Comparison of ENCODE assay signal across 8 mouse cellular contexts in genomic region chr7:118855877-118856304, GRCm38 (mm10). TPM values are rescaled to one million over a fixed set of nuclear protein-coding genes. Genes with fewer than 3 reads are reported as not detected.
DNase-seq lines count a peak whose midpoint lies in the region; ATAC-seq and TF ChIP-seq lines count a peak whose summit lies in the region.

TSS of gene Knop1 (minus strand) at chr7:118856254.

- TF ChIP-seq CTCF in bone marrow macrophage, adult 2 months (IDR thresholded peaks at IDR 0.05; ENCODE audit: low read depth, low read length), result no peak

- peak; percentile 75 for ATAC-seq in lung, embryonic 15.5 days (ENCODE audit: borderline replicate concordance, extremely low read depth, low FRiP score, low TSS enrichment)
- ATAC-seq in midbrain, embryonic 13.5 days, result peak; percentile 89

- H3K27ac ChIP-seq in lung, embryonic 15.5 days, result peak within 1 kb of the TSS; percentile 63
- H3K27ac ChIP-seq in bone marrow macrophage, adult 2 months (ENCODE audit: insufficient read depth, low read depth, low read length), result peak within 1 kb of the TSS; percentile 17; the same call in 1 of the 2 replicates
- H3K27ac ChIP-seq in midbrain, embryonic 13.5 days, result peak within 1 kb of the TSS; percentile 81

- TF ChIP-seq POLR2A in bone marrow macrophage, adult 2 months (IDR thresholded peaks at IDR 0.05; ENCODE audit: borderline replicate concordance, low read depth, low read length), result no peak

- no peaks in the 10 kb centered on the region for H3K27me3 ChIP-seq in lung, embryonic 15.5 days
- H3K27me3 ChIP-seq in midbrain, embryonic 13.5 days, result no peaks in the 10 kb centered on the region

- H3K9ac ChIP-seq in lung, embryonic 15.5 days, result peak within 1 kb of the TSS; percentile 77
- H3K9ac ChIP-seq in midbrain, embryonic 13.5 days (replicated peaks), result peak within 1 kb of the TSS; percentile 80

- peak within 1 kb of the TSS; percentile 76 for H3K4me2 ChIP-seq in lung, embryonic 15.5 days
- peak within 1 kb of the TSS; percentile 95 for H3K4me2 ChIP-seq in midbrain, embryonic 13.5 days (replicated peaks)

- peaks cover 22% of the 10 kb centered on the region for H3K36me3 ChIP-seq in lung, embryonic 15.5 days
- H3K36me3 ChIP-seq in midbrain, embryonic 13.5 days, result peaks cover 29% of the 10 kb centered on the region

- DNase-seq in lung, postnatal 10 days, result no peak
- no peak for DNase-seq in gonadal fat pad, adult 2 months (ENCODE audit: low read depth)
- no peak for DNase-seq in layer of hippocampus, postnatal 14 days (ENCODE audit: low spot score in 2 of 2)
- DNase-seq in ovary, postnatal 14 days (ENCODE audit: low spot score), result no peak
- no peak for DNase-seq in cerebellum, adult 11 months

- no peaks in the 10 kb centered on the region for H3K9me3 ChIP-seq in lung, embryonic 15.5 days
- no peaks in the 10 kb centered on the region for H3K9me3 ChIP-seq in midbrain, embryonic 13.5 days

- under 1% methylated on average over 46 of the region's 46 CpGs for WGBS in lung, embryonic 15.5 days
- 0% methylated on average over 44 of the region's 46 CpGs for WGBS in midbrain, embryonic 13.5 days

- peak within 1 kb of the TSS; percentile 75 for H3K4me3 ChIP-seq in lung, embryonic 15.5 days
- peak within 1 kb of the TSS; percentile 89 for H3K4me3 ChIP-seq in bone marrow macrophage, adult 2 months (ENCODE audit: insufficient read depth, low read length)
- H3K4me3 ChIP-seq in midbrain, embryonic 13.5 days (replicated peaks), result peak within 1 kb of the TSS; percentile 89

- H3K4me1 ChIP-seq in lung, embryonic 15.5 days, result peaks cover 23% of the 10 kb centered on the region
- peaks cover 34% of the 10 kb centered on the region for H3K4me1 ChIP-seq in bone marrow macrophage, adult 2 months (ENCODE audit: control insufficient read depth, insufficient read depth, low read length)
- peaks cover 24% of the 10 kb centered on the region for H3K4me1 ChIP-seq in midbrain, embryonic 13.5 days (replicated peaks)

RNA-seq across cellular contexts. Expression of gene Knop1, which starts in this region (rescaled TPM):
- polyA plus RNA-seq in lung, embryonic 15.5 days (2015; fragmentation: Nextera tagmentation; extraction: Ambion mirVana), result 76.1 and 82.1 TPM in 2 replicates
- polyA plus RNA-seq in bone marrow macrophage, adult 2 months (2012; ENCODE audit: insufficient read depth, insufficient read length, missing spikeins), result 14.2 and 19.2 TPM in 2 replicates
- 10.1 and 12.9 TPM in 2 replicates for polyA plus RNA-seq in gonadal fat pad, adult 2 months (2012; rRNA removed)
- 10 to 100 TPM; 33.2 to 38.0 TPM for total RNA-seq in layer of hippocampus, postnatal 14 days (2021)
- polyA plus RNA-seq in midbrain, embryonic 13.5 days (2015; fragmentation: Nextera tagmentation; extraction: Ambion mirVana), result 105 and 113 TPM in 2 replicates

Comparison
In these comparisons a context has a peak if more than half of its experiments do, and no peak if none do; other contexts are left out.
1. H3K27ac ChIP-seq: peak in every context shown above with its lines; median percentile 81 in midbrain, embryonic 13.5 days; 63 in lung, embryonic 15.5 days; 17 in bone marrow macrophage, adult 2 months.